Mouse (Mus musculus) cerebellum, postnatal 25 days (tissue): Measurements from ENCODE around the gene Zfand6.

Experiments used
- DNase-seq, 2 experiments: peaks; one replicate each; pipeline ENCODE4 v3.0.0; 2021; ENCODE audit warnings: mixed read lengths in 2 of 2

The Zfand6 gene

DNA sequence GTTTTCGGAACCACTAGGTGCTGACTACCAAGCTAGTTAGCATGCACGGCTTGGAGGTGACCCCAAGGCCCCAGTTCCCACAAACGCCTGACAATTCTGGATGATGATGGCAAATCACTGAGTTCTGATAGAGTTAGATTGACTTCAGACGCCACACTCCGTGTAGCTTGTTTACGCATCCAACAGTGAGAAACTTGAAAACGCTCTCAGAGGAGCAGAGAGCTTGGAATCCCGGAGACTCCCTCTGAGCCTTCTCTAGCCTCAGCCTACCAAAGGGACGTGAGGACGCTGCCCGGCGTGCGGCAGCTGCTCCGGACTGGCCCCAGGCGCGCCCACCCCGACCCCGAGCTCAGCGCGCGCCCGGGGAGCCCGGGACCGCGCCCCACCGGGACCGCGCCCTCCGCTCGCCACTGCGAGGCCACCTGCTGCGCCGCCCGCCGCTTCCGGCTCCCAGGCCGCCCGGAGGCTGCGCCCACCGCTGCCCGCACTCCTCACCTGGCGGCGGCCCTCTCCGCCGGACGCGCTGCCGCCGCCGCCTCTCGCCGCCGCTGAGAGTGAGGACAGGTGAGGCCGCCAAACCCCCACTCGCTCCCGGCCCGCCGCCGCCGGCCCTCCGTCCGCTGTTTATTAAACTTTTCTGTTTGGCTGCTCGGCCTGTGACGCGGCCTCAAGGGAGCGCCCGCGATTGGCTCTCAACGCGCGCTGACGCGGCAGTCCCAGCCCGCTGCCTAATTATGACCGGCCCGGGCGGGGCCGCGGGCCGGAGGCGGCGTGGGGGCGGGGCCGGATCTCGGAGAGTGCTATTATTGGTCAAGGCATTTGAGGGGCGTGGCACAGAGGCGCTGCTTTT, at the start of gene Zfand6:
Zfand6 (minus strand) TSS at position 709 of the 850 bp plus-strand sequence.
- peak; percentile 99 to 100 for DNase-seq

DNA sequence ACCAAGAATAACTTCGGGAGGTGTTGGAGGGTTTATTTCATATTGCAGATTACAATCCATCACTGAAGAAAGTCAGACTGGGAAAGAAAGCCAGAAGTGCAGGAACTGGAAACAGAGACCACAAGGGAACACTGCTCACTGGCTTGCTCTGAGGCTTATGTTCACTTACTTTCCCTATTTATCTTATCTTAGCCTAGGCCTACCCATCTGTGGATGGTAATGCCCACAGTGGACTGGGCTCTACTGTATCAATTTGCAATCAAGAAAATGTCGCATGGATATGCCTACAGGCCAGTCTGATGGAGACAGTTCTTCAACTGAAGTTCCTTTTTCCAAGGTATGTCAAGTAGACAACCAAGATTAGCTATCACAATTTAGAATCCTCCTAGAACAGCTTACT, 47.0 kb upstream of the Zfand6 start:
- no peak for DNase-seq

GRCm38 (mm10) chr7:84733038-84733437, 43.3 kb upstream of the Zfand6 start:
- DNase-seq: peak; percentile 93

DNA sequence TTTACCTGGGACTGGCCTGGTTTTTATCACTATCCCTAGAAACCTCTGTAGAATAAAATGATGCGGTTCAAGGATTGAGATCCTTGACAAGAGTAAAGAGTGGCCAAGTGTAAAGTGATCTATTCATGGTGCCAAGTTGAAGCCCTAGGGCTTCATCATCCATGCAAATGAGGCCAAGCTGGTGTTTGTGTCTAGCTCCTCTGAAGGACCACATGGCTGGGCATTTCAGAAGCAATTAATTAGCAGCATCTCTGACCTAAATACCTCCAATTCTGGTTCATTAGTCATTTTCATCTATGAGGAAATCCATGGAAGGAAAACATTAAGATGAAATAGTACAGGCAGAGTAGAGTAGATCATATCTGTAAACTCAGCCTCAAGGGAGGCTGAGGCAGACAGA, 42.3 kb upstream of the Zfand6 start:
- peak in 1 of 2 experiments; percentile 21 for DNase-seq

DNA sequence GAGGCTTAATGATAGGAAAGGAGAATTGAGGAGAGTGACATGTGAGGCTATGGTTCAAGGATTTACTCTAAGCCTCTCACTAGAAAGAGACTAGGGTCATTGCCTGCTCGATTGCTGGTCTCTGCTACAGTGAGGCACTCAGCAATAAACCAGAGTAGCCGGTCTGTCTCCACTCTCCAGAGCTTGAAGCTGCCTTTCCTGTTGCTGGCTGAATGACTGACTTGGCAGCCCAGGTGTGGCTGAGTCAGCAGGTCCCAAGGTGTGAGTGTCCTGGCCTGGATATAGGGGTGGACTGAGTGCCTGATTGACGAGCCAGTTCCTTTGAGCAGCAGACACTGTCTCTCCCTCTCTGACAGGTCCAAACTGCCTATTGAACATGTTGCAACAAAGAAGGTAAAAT, 41.3 kb upstream of the Zfand6 start:
- DNase-seq: peak; percentile 19 to 41

DNA sequence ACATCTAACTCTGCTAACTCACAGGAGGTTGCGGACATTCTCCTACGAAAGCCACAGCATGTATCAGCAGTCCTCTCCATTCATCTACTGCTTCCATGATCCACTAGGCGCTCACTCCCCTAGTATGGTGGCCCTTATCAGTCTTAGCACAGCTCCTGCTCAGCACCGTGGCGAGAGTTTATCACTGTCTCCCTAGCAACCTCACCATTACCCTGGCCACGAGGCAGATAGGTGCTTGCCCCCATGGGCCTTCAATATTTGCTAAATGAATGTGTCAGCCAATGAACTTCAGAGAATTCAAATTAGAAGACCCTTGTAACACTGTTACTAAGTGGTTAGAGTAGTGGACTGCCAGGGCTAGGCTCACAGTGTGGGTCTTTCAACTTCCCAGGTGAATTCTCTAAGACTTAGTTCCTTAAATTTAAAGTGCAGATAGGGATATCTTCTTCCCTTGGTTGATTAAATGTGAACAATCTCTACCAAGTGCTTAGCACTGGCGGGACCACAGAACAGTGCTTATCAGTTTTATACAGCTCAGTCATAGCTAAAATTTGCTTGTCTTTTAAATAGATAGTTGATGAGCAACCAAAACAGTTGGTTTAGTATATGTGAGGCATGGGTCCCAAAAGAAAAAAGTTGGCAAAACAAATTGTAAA, 33.2 kb upstream of the Zfand6 start:
- no peak for DNase-seq

GRCm38 (mm10) chr7:84710287-84710958, 20.7 kb upstream of the Zfand6 start:
- DNase-seq: no peak

GRCm38 (mm10) chr7:84706877-84707276, 17.1 kb upstream of the Zfand6 start:
- no peak for DNase-seq

- DNase-seq: no peak
Measured at GRCm38 (mm10) chr7:84690101-84690509, 346 bp upstream of the Zfand6 start.

DNA sequence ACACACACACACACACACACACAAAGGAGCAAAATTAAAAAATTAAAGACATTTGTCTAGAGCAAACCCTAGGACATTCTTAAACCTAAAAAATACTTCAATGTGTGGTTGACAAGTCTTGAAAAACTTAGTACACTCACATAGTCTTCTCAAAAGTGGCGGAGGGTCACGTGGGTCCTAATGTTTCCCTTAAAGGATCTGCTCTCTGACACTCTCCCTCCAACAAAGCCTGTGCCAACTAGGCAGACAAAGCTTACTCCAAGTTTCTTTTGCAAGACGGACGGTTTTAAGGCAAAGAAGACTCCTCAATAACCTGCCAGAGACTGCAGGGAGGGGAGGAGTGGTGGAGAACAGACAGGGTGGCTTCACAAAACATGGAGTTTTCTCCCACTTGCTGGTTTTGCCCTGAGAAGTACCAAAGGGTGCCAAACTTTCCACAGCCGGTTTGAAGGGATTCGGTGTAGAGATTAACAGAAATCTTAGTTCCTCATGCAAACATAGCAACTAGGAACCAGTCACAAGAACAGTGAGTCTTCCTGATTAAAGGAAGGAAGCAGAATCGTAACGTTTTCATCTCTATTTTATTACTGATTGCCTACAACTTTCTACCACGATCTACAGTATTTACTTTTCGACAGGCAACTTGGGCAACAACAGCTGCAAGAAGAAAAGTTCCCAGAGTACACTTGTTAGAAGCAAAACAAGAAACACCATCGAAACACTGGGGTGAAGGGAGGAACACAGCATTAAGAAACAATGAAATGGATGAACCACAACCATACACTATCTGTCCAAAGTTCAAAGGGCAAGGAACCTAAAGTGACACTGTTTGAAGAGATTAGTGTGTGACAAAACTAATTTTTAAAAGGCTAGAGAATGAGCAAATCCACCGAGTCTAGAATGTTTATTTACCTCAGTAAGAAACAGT, 1.8 kb downstream of the Zfand6 start:
- no peak for DNase-seq

GRCm38 (mm10) chr7:84686380-84686779, 3.4 kb downstream of the Zfand6 start:
- DNase-seq: no peak

GRCm38 (mm10) chr7:84684675-84685074, 5.1 kb downstream of the Zfand6 start:
- DNase-seq: no peak

- DNase-seq: no peak
Measured at GRCm38 (mm10) chr7:84681558-84681957, 8.2 kb downstream of the Zfand6 start.

GRCm38 (mm10) chr7:84680931-84681330, 8.8 kb downstream of the Zfand6 start:
- DNase-seq: no peak

GRCm38 (mm10) chr7:84680092-84680491, 9.7 kb downstream of the Zfand6 start:
- DNase-seq: no peak

- DNase-seq: peak; percentile 58 to 76
Measured at GRCm38 (mm10) chr7:84679264-84679663, 10.5 kb downstream of the Zfand6 start.

GRCm38 (mm10) chr7:84673103-84673502, 16.7 kb downstream of the Zfand6 start:
- DNase-seq: peak; percentile 30 to 64

- DNase-seq: no peak
Measured at GRCm38 (mm10) chr7:84669554-84670152, 20.1 kb downstream of the Zfand6 start.

GRCm38 (mm10) chr7:84667946-84668345, 21.8 kb downstream of the Zfand6 start:
- peak; percentile 60 to 73 for DNase-seq

GRCm38 (mm10) chr7:84652740-84653139, 37.0 kb downstream of the Zfand6 start:
- no peak for DNase-seq

GRCm38 (mm10) chr7:84651987-84652321, 37.8 kb downstream of the Zfand6 start:
- DNase-seq: no peak
